ENCODE assay signal across 24 mouse cellular contexts in genomic region chr10:58356460-58356859, GRCm38 (mm10). TPM values are rescaled to one million over a fixed set of nuclear protein-coding genes. Genes with fewer than 3 reads are reported as not detected.
DNase-seq lines count a peak whose midpoint lies in the region; ATAC-seq and TF ChIP-seq lines count a peak whose summit lies in the region.
"Had no signal": no experiment of that assay in that cellular context is flagged by ENCODE, and none has a peak within 500 bp of the region (broad histone marks: within the 10 kb centered on the region; RNA-seq: fewer than 3 reads in every experiment).

No protein-coding gene starts in this region.

- H3K4me2 ChIP-seq in heart, postnatal 0 days (ENCODE audit: low read depth, low read length): no peak overlapping the region
- H3K4me2 ChIP-seq: forebrain, embryonic 13.5 days; heart, embryonic 11.5 days; hindbrain, embryonic 14.5 days had no signal

- DNase-seq in heart, postnatal 0 days (ENCODE audit: low spot score): no peak
- no peak for DNase-seq in heart, postnatal 25 days (ENCODE audit: low spot score)
- DNase-seq in ES-E14 (ENCODE audit: low read depth, low spot score): no peak
- no peak for DNase-seq in spleen, postnatal 10 days (ENCODE audit: low spot score in 2 of 2)
- DNase-seq: adrenal gland, postnatal 10 days; adrenal gland, postnatal 36 days; cerebellum, adult 18-20 months; cerebellum, adult 9-10 months; cerebellum, postnatal 14 days; gastrocnemius, postnatal 25 days; heart, postnatal 10 days; heart, postnatal 4 days had no signal

- in situ Hi-C loops in ES-E14 (cut with MboI; ENCODE audit: low sequenced_read_pairs in 2 of 2, unreplicated experiment in 2 of 2): no loop called here

- no peak overlapping the region for H3K4me3 ChIP-seq in heart, postnatal 0 days (ENCODE audit: low read depth, low read length)
- peak overlapping the region; percentile 91 for H3K4me3 ChIP-seq in megakaryocyte, embryonic 14.5 days (replicated peaks)
- H3K4me3 ChIP-seq in ES-E14 (ENCODE audit: insufficient read depth in 1 of 2, low read depth in 1 of 2, low read length in 2 of 2, poor library complexity in 1 of 2, severe bottlenecking in 1 of 2): no peak overlapping the region
- H3K4me3 ChIP-seq: forebrain, embryonic 10.5 days; forebrain, embryonic 13.5 days had no signal

- 0 out of 2 replicates have a peak, but pooled peaks cover 4% of the 10 kb centered on the region for H3K36me3 ChIP-seq in heart, postnatal 0 days (replicated peaks; ENCODE audit: control insufficient read depth, insufficient read depth, low read length)
- peaks cover 72% of the 10 kb centered on the region for H3K36me3 ChIP-seq in megakaryocyte, embryonic 14.5 days (replicated peaks; ENCODE audit: low read length)
- H3K36me3 ChIP-seq in ES-E14 (ENCODE audit: control insufficient read depth, insufficient read depth, low read length, poor library complexity, severe bottlenecking): no peaks in the 10 kb centered on the region

- no peak for TF ChIP-seq EP300 in heart, postnatal 0 days (IDR thresholded peaks at IDR 0.05; ENCODE audit: low read depth)

- H3K27me3 ChIP-seq in heart, postnatal 0 days (ENCODE audit: control insufficient read depth, insufficient read depth, low read length): no peaks in the 10 kb centered on the region
- no peaks in the 10 kb centered on the region for H3K27me3 ChIP-seq in megakaryocyte, embryonic 14.5 days (replicated peaks)
- H3K27me3 ChIP-seq: forebrain, embryonic 13.5 days; Patski had no signal

- no peak for TF ChIP-seq CTCF in heart, postnatal 0 days (IDR thresholded peaks at IDR 0.05; ENCODE audit: low read depth)

- peaks cover 20% of the 10 kb centered on the region for H3K4me1 ChIP-seq in heart, postnatal 0 days (ENCODE audit: control insufficient read depth, insufficient read depth)
- peaks cover 74% of the 10 kb centered on the region for H3K4me1 ChIP-seq in megakaryocyte, embryonic 14.5 days
- H3K4me1 ChIP-seq in ES-E14 (ENCODE audit: control insufficient read depth in 2 of 2, insufficient read depth in 2 of 2, low read length in 2 of 2, poor library complexity in 1 of 2): peaks cover 2 to 8% of the 10 kb centered on the region in 2 experiments; a peak in 2 of 4 replicates

- 83% methylated on average over 3 of the region's 3 CpGs for WGBS in heart, postnatal 0 days

- H3K9ac ChIP-seq in heart, postnatal 0 days (replicated peaks; ENCODE audit: low read depth, low read length): no peak overlapping the region
- no peak overlapping the region for H3K9ac ChIP-seq in ES-E14 (ENCODE audit: insufficient read depth, low read depth, low read length, poor library complexity, severe bottlenecking)
- H3K9ac ChIP-seq: forebrain, embryonic 13.5 days; hindbrain, embryonic 14.5 days had no signal

- 0 out of 2 replicates have a peak overlapping the region, but pooled peaks have one; percentile 11 for H3K27ac ChIP-seq in heart, postnatal 0 days (ENCODE audit: low read depth)
- H3K27ac ChIP-seq in ES-E14 (ENCODE audit: insufficient read depth, low read depth, low read length, poor library complexity, severe bottlenecking): peak overlapping the region; percentile 12; the same call in 1 of the 2 replicates
- H3K27ac ChIP-seq: forebrain, embryonic 10.5 days; forebrain, embryonic 13.5 days; hindbrain, embryonic 14.5 days; hindbrain, postnatal 0 days had no signal

- ATAC-seq in heart, postnatal 0 days (ENCODE audit: insufficient read depth, low read depth): no peak
- ATAC-seq in megakaryocyte, adult 5-6 weeks (ENCODE audit: poor library complexity, severe bottlenecking): no peak
- ATAC-seq: CD4-positive, CD25-positive, alpha-beta regulatory T cell, adult 4 months; forebrain, embryonic 13.5 days; forebrain, embryonic 16.5 days; hindbrain, postnatal 0 days; inflammation-experienced regulatory T-cells, adult 6 months; Patski had no signal

- intact Hi-C loops in heart, postnatal 25 days (cut with DNase I): no loop called here

- H3K9me3 ChIP-seq in heart, postnatal 0 days (replicated peaks; ENCODE audit: control insufficient read depth, low read length): no peaks in the 10 kb centered on the region
- H3K9me3 ChIP-seq in megakaryocyte, embryonic 14.5 days: no peaks in the 10 kb centered on the region
- H3K9me3 ChIP-seq in ES-E14 (ENCODE audit: control insufficient read depth, insufficient read depth, low read depth, low read length): no peaks in the 10 kb centered on the region
- H3K9me3 ChIP-seq: forebrain, embryonic 10.5 days; forebrain, embryonic 13.5 days; G1E had no signal

TF ChIP-seq in ES-E14, 5 proteins besides CTCF, POLR2A, EP300 and RAD21:
- no peak for TF ChIP-seq HCFC1 (IDR thresholded peaks at IDR 0.05; ENCODE audit: borderline replicate concordance, insufficient read depth, low read length)
- no peak for TF ChIP-seq ZC3H11A (IDR thresholded peaks at IDR 0.05; ENCODE audit: borderline replicate concordance, low read depth, low read length)
- TF ChIP-seq MAFK (IDR thresholded peaks at IDR 0.05; ENCODE audit: insufficient read depth, low read depth, low read length): no peak
- TF ChIP-seq ZNF384 (IDR thresholded peaks at IDR 0.05; ENCODE audit: low read depth, low read length): no peak
- no peak for TF ChIP-seq CHD2 (IDR thresholded peaks at IDR 0.05; ENCODE audit: low read depth, low read length)

RNA-seq across cellular contexts. Expression of gene Lims1, which starts 33.2 kb away (rescaled TPM):
- 177 and 193 TPM in 2 replicates for total RNA-seq in heart, postnatal 0 days (2014; rRNA removed; ENCODE audit: low replicate concordance)
- polyA plus RNA-seq in heart, postnatal 0 days (2015; fragmentation: Nextera tagmentation; extraction: Ambion mirVana): 211 and 232 TPM in 2 replicates
- total RNA-seq in heart, postnatal 25 days (2021): 100 to 1,000 TPM; 168 to 192 TPM
- 2.9 and 6.5 TPM in 2 replicates for polyA plus RNA-seq in megakaryocyte, embryonic 14.5 days (2012; ENCODE audit: insufficient read depth, low replicate concordance)
- total RNA-seq in megakaryocyte, adult 5-6 weeks (2015): 239 and 260 TPM in 2 replicates
- 171 and 182 TPM in 2 replicates for total RNA-seq in megakaryocyte, adult 5-6 weeks (2017)
- total RNA-seq in ES-E14 (2012; rRNA removed): 51.0 and 59.8 TPM in 2 replicates
